Mouse (Mus musculus): ENCODE measurements around the gene 2310002L09Rik. TPM values are rescaled to one million over a fixed set of nuclear protein-coding genes. Genes with fewer than 3 reads are reported as not detected.
"Not testable (repeated sequence)": the region's sequence is repeated elsewhere in the genome, so short reads cannot be mapped to it uniquely, and the experiment has no call there.

Gene 2310002L09Rik
- total RNA-seq (2021), result not detected in 2 replicates
- long read RNA-seq, result 0 reads

DNA sequence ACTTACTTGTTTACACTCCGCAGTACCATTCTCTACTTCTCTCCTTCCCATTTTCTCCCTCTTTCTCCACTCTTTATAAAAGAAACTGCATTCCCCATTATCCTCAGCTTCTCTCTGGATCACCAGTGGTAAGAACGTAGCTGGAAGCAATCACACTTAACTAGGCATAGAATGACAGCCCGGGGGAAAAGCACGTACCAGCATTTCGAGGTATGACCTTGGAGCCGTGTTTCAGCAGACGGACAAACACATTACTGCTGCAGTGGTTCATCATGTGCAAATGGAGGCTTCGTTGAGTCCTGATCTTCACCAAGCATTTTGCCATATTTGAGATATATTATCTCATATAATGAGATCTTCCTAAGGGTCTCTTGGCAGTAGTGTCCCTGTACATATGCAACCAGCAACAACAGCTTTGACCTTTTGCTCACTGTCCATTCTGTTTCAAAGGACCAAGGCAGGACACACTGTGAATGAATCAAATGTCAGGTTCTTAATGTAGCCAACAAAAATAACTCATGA lies at the start of gene 2310002L09Rik:
TSS of gene 2310002L09Rik (minus strand) at position 472 of the 522 bp plus-strand sequence.
- DNase-seq, result no peak

- no peak for DNase-seq
Observed at GRCm38 (mm10) chr4:73980454-73980853, 29.8 kb upstream of the 2310002L09Rik start.

DNA sequence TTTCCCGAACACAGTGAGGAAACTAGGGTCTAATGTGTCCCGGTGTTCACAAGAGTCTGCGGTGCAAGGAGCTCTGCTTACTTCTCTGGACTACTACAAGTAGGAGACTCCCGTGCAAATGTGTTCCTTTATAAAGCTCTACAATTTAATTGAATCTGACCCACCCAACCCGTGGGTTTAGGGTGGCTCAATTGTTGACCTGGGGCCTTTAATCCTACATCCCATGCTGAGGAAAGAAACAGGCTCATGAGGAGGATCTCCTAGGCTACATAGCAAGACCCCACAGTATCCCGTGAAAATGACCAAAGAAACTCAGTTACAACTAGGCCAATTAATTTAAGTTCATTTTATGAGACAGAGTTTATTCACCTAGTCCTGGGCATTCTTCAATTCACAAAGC lies 30.0 kb downstream of the 2310002L09Rik start, which contains the start of gene Gm11756:
TSS of gene Gm11756 (minus strand) at position 101 of the 400 bp plus-strand sequence.
- not testable (repeated sequence) for DNase-seq

DNA sequence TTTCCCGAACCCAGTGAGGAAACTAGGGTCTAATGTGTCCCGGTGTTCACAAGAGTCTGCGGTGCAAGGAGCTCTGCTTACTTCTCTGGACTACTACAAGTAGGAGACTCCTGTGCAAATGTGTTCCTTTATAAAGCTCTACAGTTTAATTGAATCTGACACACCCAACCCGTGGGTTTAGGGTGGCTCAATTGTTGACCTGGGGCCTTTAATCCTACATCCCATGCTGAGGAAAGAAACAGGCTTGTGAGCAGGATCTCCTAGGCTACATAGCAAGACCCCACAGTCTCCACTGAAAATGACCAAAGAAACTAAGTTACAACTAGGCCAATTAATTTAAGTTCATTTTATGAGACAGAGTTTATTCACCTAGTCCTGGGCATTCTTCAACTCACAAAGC lies 44.8 kb downstream of the 2310002L09Rik start, which contains the start of gene Gm13871:
TSS of gene Gm13871 (minus strand) at position 101 of the 400 bp plus-strand sequence.
- not testable (repeated sequence) for DNase-seq

GRCm38 (mm10) chr4:73891012-73891411 lies 59.6 kb downstream of the 2310002L09Rik start, which contains the start of gene Gm11757:
Gm11757 (minus strand) TSS chr4:73891112.
- not testable (repeated sequence) for DNase-seq

Other genes starting within 250 kb of the 2310002L09Rik start
- gene Rasef, start 159.9 kb downstream of the 2310002L09Rik start, total RNA-seq (2021), result not detected in 2 replicates
- not detected in 2 replicates for gene Gm11758, start 74.6 kb downstream of the 2310002L09Rik start, total RNA-seq (2021)
- gene Gm11757, start 59.7 kb downstream of the 2310002L09Rik start, total RNA-seq (2021), result not detected in 2 replicates
- not detected in 2 replicates for gene Gm13871, start 44.9 kb downstream of the 2310002L09Rik start, total RNA-seq (2021)
- gene Gm11756, start 30.1 kb downstream of the 2310002L09Rik start, total RNA-seq (2021), result not detected in 2 replicates
- 0.36 TPM in 1 of 2 replicates, not detected in the other for gene Frmd3, start 62.6 kb upstream of the 2310002L09Rik start, total RNA-seq (2021)

All from adrenal gland, postnatal 25 days (tissue).